Mouse (Mus musculus): ENCODE results near the gene Map2k5. TPM values are rescaled to one million over a fixed set of nuclear protein-coding genes. Genes with fewer than 3 reads are reported as not detected.

Map2k5 gene
- polyA plus RNA-seq, 1 experiment from 2014 or later = 40.9 TPM

GRCm38 (mm10) chr9:63373315-63373714, 4.4 kb downstream of the Map2k5 start:
- Histone ChIP-seq H3K27me3 (no peaks in the 10 kb centered on the region), H3K4me2 (replicated peaks) (no peak overlapping the region), H3K4me1 (replicated peaks) (peaks cover 41% of the 10 kb centered on the region), H3K36me3 (peaks cover 27% of the 10 kb centered on the region), H3K9ac (replicated peaks) (no peak overlapping the region), H3K9me3 (no peaks in the 10 kb centered on the region), H3K4me3 (replicated peaks) (no peak overlapping the region), H3K27ac (no peak overlapping the region)
- no peak for ATAC-seq
- WGBS = 93% methylated on average over 2 of the region's 2 CpGs

GRCm38 (mm10) chr9:63372541-63372940, 5.2 kb downstream of the Map2k5 start:
- 60% methylated on average over 8 of the region's 8 CpGs for WGBS
- Histone ChIP-seq H3K4me2 (replicated peaks) (no peak overlapping the region), H3K4me3 (replicated peaks) (no peak overlapping the region), H3K36me3 (peaks cover 27% of the 10 kb centered on the region), H3K9me3 (no peaks in the 10 kb centered on the region), H3K9ac (replicated peaks) (no peak overlapping the region), H3K27ac (no peak overlapping the region), H3K4me1 (replicated peaks) (peaks cover 40% of the 10 kb centered on the region), H3K27me3 (no peaks in the 10 kb centered on the region)
- ATAC-seq = no peak

GRCm38 (mm10) chr9:63360410-63360809, 17.3 kb downstream of the Map2k5 start:
- Histone ChIP-seq H3K27ac (no peak overlapping the region), H3K36me3 (peaks cover 8% of the 10 kb centered on the region; the same call in 1 of the 2 replicates), H3K9me3 (no peaks in the 10 kb centered on the region), H3K4me3 (replicated peaks) (no peak overlapping the region), H3K4me1 (replicated peaks) (no peaks in the 10 kb centered on the region), H3K4me2 (replicated peaks) (no peak overlapping the region), H3K27me3 (no peaks in the 10 kb centered on the region), H3K9ac (replicated peaks) (no peak overlapping the region)
- ATAC-seq = no peak
- 45% methylated on average over 3 of the region's 3 CpGs for WGBS

GRCm38 (mm10) chr9:63359016-63359415, 18.7 kb downstream of the Map2k5 start:
- no peak for ATAC-seq
- no peak overlapping the region for H3K9ac ChIP-seq (replicated peaks)
- peaks cover 6% of the 10 kb centered on the region; the same call in 1 of the 2 replicates for H3K36me3 ChIP-seq
- no peaks in the 10 kb centered on the region for H3K4me1 ChIP-seq (replicated peaks)
- no peaks in the 10 kb centered on the region for H3K9me3 ChIP-seq
- H3K27ac ChIP-seq = no peak overlapping the region
- H3K27me3 ChIP-seq = no peaks in the 10 kb centered on the region
- 90% methylated on average over 5 of the region's 5 CpGs for whole genome bisulfite sequencing
- H3K4me3 ChIP-seq (replicated peaks) = no peak overlapping the region
- H3K4me2 ChIP-seq (replicated peaks) = no peak overlapping the region

- Histone ChIP-seq H3K36me3 (peaks cover 6% of the 10 kb centered on the region; the same call in 1 of the 2 replicates), H3K9ac (replicated peaks) (no peak overlapping the region), H3K4me3 (replicated peaks) (no peak overlapping the region), H3K9me3 (no peaks in the 10 kb centered on the region), H3K27me3 (no peaks in the 10 kb centered on the region), H3K4me1 (replicated peaks) (no peaks in the 10 kb centered on the region), H3K4me2 (replicated peaks) (no peak overlapping the region), H3K27ac (no peak overlapping the region)
- 96% methylated on average over 4 of the region's 4 CpGs for WGBS
- ATAC-seq = no peak
Observed at GRCm38 (mm10) chr9:63356721-63357120, 21.0 kb downstream of the Map2k5 start.

- H3K4me3 ChIP-seq (replicated peaks) = no peak overlapping the region
- no peak overlapping the region for H3K4me2 ChIP-seq (replicated peaks)
- H3K4me1 ChIP-seq (replicated peaks) = no peaks in the 10 kb centered on the region
- no peaks in the 10 kb centered on the region for H3K27me3 ChIP-seq
- no peak overlapping the region for H3K27ac ChIP-seq
- H3K9me3 ChIP-seq = no peaks in the 10 kb centered on the region
- H3K9ac ChIP-seq (replicated peaks) = no peak overlapping the region
- peaks cover 6% of the 10 kb centered on the region; the same call in 1 of the 2 replicates for H3K36me3 ChIP-seq
- 87% methylated on average over 9 of the region's 9 CpGs for WGBS
- no peak for ATAC-seq
Observed at GRCm38 (mm10) chr9:63356278-63356677, 21.4 kb downstream of the Map2k5 start.

GRCm38 (mm10) chr9:63354168-63354567, 23.5 kb downstream of the Map2k5 start:
- Histone ChIP-seq H3K27ac (no peak overlapping the region), H3K9ac (replicated peaks) (no peak overlapping the region), H3K4me2 (replicated peaks) (no peak overlapping the region), H3K4me3 (replicated peaks) (no peak overlapping the region), H3K4me1 (replicated peaks) (no peaks in the 10 kb centered on the region), H3K27me3 (no peaks in the 10 kb centered on the region), H3K36me3 (peaks cover 6% of the 10 kb centered on the region; the same call in 1 of the 2 replicates), H3K9me3 (no peaks in the 10 kb centered on the region)
- no peak for ATAC-seq
- WGBS = 93% methylated on average over 4 of the region's 4 CpGs

- H3K36me3 ChIP-seq = peaks cover 4% of the 10 kb centered on the region; the same call in 1 of the 2 replicates
- WGBS = 94% methylated on average over 8 of the region's 8 CpGs
- no peak for ATAC-seq
Observed at GRCm38 (mm10) chr9:63350030-63350429, 27.7 kb downstream of the Map2k5 start.

GRCm38 (mm10) chr9:63349241-63349640, 28.5 kb downstream of the Map2k5 start:
- H3K27me3 ChIP-seq = no peaks in the 10 kb centered on the region
- no peak for ATAC-seq
- peaks cover 9% of the 10 kb centered on the region for H3K4me1 ChIP-seq (replicated peaks)
- H3K4me2 ChIP-seq (replicated peaks) = no peak overlapping the region
- H3K9ac ChIP-seq (replicated peaks) = no peak overlapping the region
- H3K4me3 ChIP-seq (replicated peaks) = no peak overlapping the region
- H3K36me3 ChIP-seq = peaks cover 3% of the 10 kb centered on the region; the same call in 1 of the 2 replicates
- WGBS = 87% methylated on average over 3 of the region's 3 CpGs
- H3K27ac ChIP-seq = no peak overlapping the region
- H3K9me3 ChIP-seq = no peaks in the 10 kb centered on the region

More at GRCm38 (mm10) chr9:63350030-63350429, 27.7 kb downstream of the Map2k5 start:
- Histone ChIP-seq H3K27me3 (no peaks in the 10 kb centered on the region), H3K4me3 (replicated peaks) (no peak overlapping the region), H3K4me2 (replicated peaks) (no peak overlapping the region), H3K9ac (replicated peaks) (no peak overlapping the region), H3K9me3 (no peaks in the 10 kb centered on the region), H3K27ac (no peak overlapping the region), H3K4me1 (replicated peaks) (peaks cover 9% of the 10 kb centered on the region)

- Histone ChIP-seq H3K9ac (replicated peaks) (no peak overlapping the region), H3K27me3 (no peaks in the 10 kb centered on the region), H3K4me2 (replicated peaks) (no peak overlapping the region), H3K4me3 (replicated peaks) (no peak overlapping the region), H3K4me1 (replicated peaks) (peaks cover 9% of the 10 kb centered on the region), H3K9me3 (no peaks in the 10 kb centered on the region), H3K27ac (no peak overlapping the region), H3K36me3 (no peaks in the 10 kb centered on the region)
- no peak for ATAC-seq
- 60% methylated on average over 1 of the region's 1 CpGs for WGBS
Observed at GRCm38 (mm10) chr9:63348146-63348545, 29.6 kb downstream of the Map2k5 start.

GRCm38 (mm10) chr9:63346029-63346428, 31.7 kb downstream of the Map2k5 start:
- Histone ChIP-seq H3K9ac (replicated peaks) (no peak overlapping the region), H3K4me3 (replicated peaks) (no peak overlapping the region), H3K27ac (no peak overlapping the region), H3K4me1 (replicated peaks) (peaks cover 9% of the 10 kb centered on the region), H3K36me3 (no peaks in the 10 kb centered on the region), H3K27me3 (no peaks in the 10 kb centered on the region), H3K9me3 (no peaks in the 10 kb centered on the region), H3K4me2 (replicated peaks) (no peak overlapping the region)
- ATAC-seq = no peak
- 91% methylated on average over 6 of the region's 6 CpGs for WGBS

GRCm38 (mm10) chr9:63341761-63342160, 35.9 kb downstream of the Map2k5 start:
- peaks cover 6% of the 10 kb centered on the region for H3K36me3 ChIP-seq
- no peak overlapping the region for H3K4me2 ChIP-seq (replicated peaks)
- H3K9me3 ChIP-seq = no peaks in the 10 kb centered on the region
- H3K27ac ChIP-seq = no peak overlapping the region
- WGBS = 67% methylated on average over 3 of the region's 3 CpGs
- H3K4me1 ChIP-seq (replicated peaks) = peaks cover 29% of the 10 kb centered on the region
- no peak for ATAC-seq
- H3K4me3 ChIP-seq (replicated peaks) = no peak overlapping the region
- H3K9ac ChIP-seq (replicated peaks) = no peak overlapping the region
- H3K27me3 ChIP-seq = no peaks in the 10 kb centered on the region

GRCm38 (mm10) chr9:63339256-63339655, 38.4 kb downstream of the Map2k5 start:
- 25% methylated on average over 6 of the region's 6 CpGs for WGBS
- Histone ChIP-seq H3K9ac (replicated peaks) (no peak overlapping the region), H3K4me1 (replicated peaks) (peaks cover 26% of the 10 kb centered on the region), H3K9me3 (no peaks in the 10 kb centered on the region), H3K27me3 (no peaks in the 10 kb centered on the region), H3K4me3 (replicated peaks) (no peak overlapping the region), H3K27ac (peak overlapping the region; percentile 46), H3K36me3 (peaks cover 24% of the 10 kb centered on the region), H3K4me2 (replicated peaks) (no peak overlapping the region)
- no peak for ATAC-seq

Data from midbrain, embryonic 13.5 days (tissue).